Mouse (Mus musculus) stomach, postnatal 0 days (tissue): ENCODE measurements around the gene Ddit4l.
"Not testable (repeated sequence)": the region's sequence is repeated elsewhere in the genome, so short reads cannot be mapped to it uniquely, and the experiment has no call there.

Experiments used
- CTCF ChIP-seq: IDR thresholded peaks from 2 replicates; pipeline ENCODE4 v1.5.1; 2016; ENCODE audit warnings: antibody characterized with exemption, low read depth, mild to moderate bottlenecking, moderate library complexity
- EP300 ChIP-seq: optimal IDR thresholded peaks from 2 replicates; pipeline ENCODE3; 2016; ENCODE audit warnings: antibody characterized with exemption

DNA sequence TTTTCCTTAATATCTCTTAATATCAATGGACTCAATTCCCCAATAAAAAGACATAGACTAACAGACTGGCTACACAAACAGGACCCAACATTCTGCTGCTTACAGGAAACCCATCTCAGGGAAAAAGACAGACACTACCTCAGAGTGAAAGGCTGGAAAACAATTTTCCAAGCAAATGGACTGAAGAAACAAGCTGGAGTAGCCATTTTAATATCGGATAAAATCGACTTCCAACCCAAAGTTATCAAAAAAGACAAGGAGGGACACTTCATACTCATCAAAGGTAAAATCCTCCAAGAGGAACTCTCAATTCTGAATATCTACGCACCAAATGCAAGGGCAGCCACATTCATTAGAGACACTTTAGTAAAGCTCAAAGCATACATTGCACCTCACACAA, 49.8 kb downstream of the Ddit4l start, which contains the start of gene Gm21962:
- TF ChIP-seq CTCF, EP300: not testable (repeated sequence)
